ENCODE assay signal across 8 mouse cellular contexts in genomic region chr5:96209916-96210583, GRCm38 (mm10). TPM values are rescaled to one million over a fixed set of nuclear protein-coding genes. Genes with fewer than 3 reads are reported as not detected.
DNase-seq lines count a peak whose midpoint lies in the region; ATAC-seq and TF ChIP-seq lines count a peak whose summit lies in the region.

No protein-coding gene starts in this region.

- H3K9me3 ChIP-seq in ES-E14 (ENCODE audit: control insufficient read depth, insufficient read depth, low read depth, low read length): no peaks in the 10 kb centered on the region
- no peaks in the 10 kb centered on the region for H3K9me3 ChIP-seq in forebrain, embryonic 15.5 days

- in situ Hi-C loops in ES-E14 (cut with MboI; ENCODE audit: low sequenced_read_pairs in 2 of 2, unreplicated experiment in 2 of 2): no loop called here

- WGBS in forebrain, embryonic 15.5 days: under 1% methylated on average over 35 of the region's 35 CpGs
- WGBS in lung, adult 2 months: under 1% methylated on average over 35 of the region's 35 CpGs

- peak overlapping the region; percentile 83 for H3K4me2 ChIP-seq in forebrain, embryonic 15.5 days (replicated peaks)

- H3K4me1 ChIP-seq in ES-E14 (ENCODE audit: control insufficient read depth in 2 of 2, insufficient read depth in 2 of 2, low read length in 2 of 2, poor library complexity in 1 of 2): 0 out of 4 replicates have a peak, but pooled peaks cover 0 to 2% of the 10 kb centered on the region in 2 experiments
- H3K4me1 ChIP-seq in forebrain, embryonic 15.5 days: peaks cover 27% of the 10 kb centered on the region
- H3K4me1 ChIP-seq in lung, adult 2 months (ENCODE audit: control insufficient read depth, insufficient read depth, low read length): peaks cover 6% of the 10 kb centered on the region; the same call in 1 of the 2 replicates

- peak; percentile 97 for TF ChIP-seq POLR2A in lung, adult 2 months (IDR thresholded peaks at IDR 0.05; ENCODE audit: borderline replicate concordance, extremely low read depth, low read depth, low read length)

- H3K36me3 ChIP-seq in ES-E14 (ENCODE audit: control insufficient read depth, insufficient read depth, low read length, poor library complexity, severe bottlenecking): peaks cover 4% of the 10 kb centered on the region
- H3K36me3 ChIP-seq in forebrain, embryonic 15.5 days: peaks cover 7% of the 10 kb centered on the region

- H3K27ac ChIP-seq in ES-E14 (ENCODE audit: insufficient read depth, low read depth, low read length, poor library complexity, severe bottlenecking): 0 out of 2 replicates have a peak overlapping the region, but pooled peaks have one; percentile 7
- peak overlapping the region; percentile 78 for H3K27ac ChIP-seq in forebrain, embryonic 15.5 days (replicated peaks)

- peak overlapping the region; percentile 78 to 96 for H3K4me3 ChIP-seq in ES-E14 (ENCODE audit: insufficient read depth in 1 of 2, low read depth in 1 of 2, low read length in 2 of 2, poor library complexity in 1 of 2, severe bottlenecking in 1 of 2)
- peak overlapping the region; percentile 91 for H3K4me3 ChIP-seq in forebrain, embryonic 15.5 days
- peak overlapping the region; percentile 79 for H3K4me3 ChIP-seq in lung, adult 2 months (replicated peaks; ENCODE audit: extremely low read depth, low read depth, low read length)

- ATAC-seq in forebrain, embryonic 15.5 days (replicated peaks): peak; percentile 97
- peak; percentile 99 for ATAC-seq in neutrophil, adult 5-6 weeks (ENCODE audit: extremely low read depth, insufficient number of reproducible peaks, low FRiP score, poor library complexity, severe bottlenecking)

- peak overlapping the region; percentile 88 for H3K9ac ChIP-seq in ES-E14 (ENCODE audit: insufficient read depth, low read depth, low read length, poor library complexity, severe bottlenecking)
- H3K9ac ChIP-seq in forebrain, embryonic 15.5 days (replicated peaks): peak overlapping the region; percentile 75

- intact Hi-C loops in heart, postnatal 25 days (cut with DNase I): loop anchor here (2.0 to 10.0 kb wide), 3 partner anchors 49 to 235 kb away; no protein-coding TSS in a partner anchor

- no peak for TF ChIP-seq CTCF in lung, adult 2 months (IDR thresholded peaks at IDR 0.05; ENCODE audit: insufficient read depth, low read length)

- DNase-seq in ES-E14 (ENCODE audit: low read depth, low spot score): peak; percentile 87
- peak; percentile 93 for DNase-seq in cerebellum, adult 11-12 months
- peak; percentile 84 for DNase-seq in heart, postnatal 25 days (ENCODE audit: low spot score)
- DNase-seq in layer of hippocampus, adult 18-20 months (ENCODE audit: low spot score in 2 of 2): peak; percentile 90 to 92
- DNase-seq in lung, adult 2 months: peak; percentile 94
- peak; percentile 86 to 91 for DNase-seq in thymus, adult 18-20 months

- H3K27me3 ChIP-seq in forebrain, embryonic 15.5 days: no peaks in the 10 kb centered on the region

TF ChIP-seq in ES-E14, 5 proteins besides CTCF, POLR2A, EP300 and RAD21:
- TF ChIP-seq MAFK (IDR thresholded peaks at IDR 0.05; ENCODE audit: insufficient read depth, low read depth, low read length): peak; percentile 63; the same call in 1 of the 2 replicates
- peak; percentile 90 for TF ChIP-seq HCFC1 (IDR thresholded peaks at IDR 0.05; ENCODE audit: borderline replicate concordance, insufficient read depth, low read length)
- TF ChIP-seq ZC3H11A (IDR thresholded peaks at IDR 0.05; ENCODE audit: borderline replicate concordance, low read depth, low read length): no peak
- TF ChIP-seq ZNF384 (IDR thresholded peaks at IDR 0.05; ENCODE audit: low read depth, low read length): no peak
- no peak for TF ChIP-seq CHD2 (IDR thresholded peaks at IDR 0.05; ENCODE audit: low read depth, low read length)

RNA-seq across cellular contexts. Expression of gene Mrpl1, which starts 0.8 kb away (rescaled TPM):
- total RNA-seq in ES-E14 (2012; rRNA removed): 19.6 and 27.9 TPM in 2 replicates
- 16.5 and 16.7 TPM in 2 replicates for polyA plus RNA-seq in forebrain, embryonic 15.5 days (2015; fragmentation: Nextera tagmentation; extraction: Ambion mirVana)
- 10 to 100 TPM; 29.4 to 32.1 TPM for total RNA-seq in heart, postnatal 25 days (2021)
- 10 to 100 TPM; 14.4 to 14.9 TPM for total RNA-seq in layer of hippocampus, adult 18-20 months (2021)
- 1.4 and 2.0 TPM in 2 replicates for polyA plus RNA-seq in lung, adult 2 months (2012; rRNA removed)
- 29.1 and 30.8 TPM in 2 replicates for total RNA-seq in neutrophil, adult 5-6 weeks (2017)

RNA-seq across cellular contexts. Expression of gene Cnot6l, which starts 46.1 kb away (rescaled TPM):
- 8.4 TPM in 2 replicates for total RNA-seq in ES-E14 (2012; rRNA removed)
- polyA plus RNA-seq in forebrain, embryonic 15.5 days (2015; fragmentation: Nextera tagmentation; extraction: Ambion mirVana): 12.8 and 14.8 TPM in 2 replicates
- total RNA-seq in heart, postnatal 25 days (2021): 10 to 100 TPM; 59.6 to 75.5 TPM
- 10 to 100 TPM; 70.1 to 80.2 TPM for total RNA-seq in layer of hippocampus, adult 18-20 months (2021)
- 5.2 and 8.2 TPM in 2 replicates for polyA plus RNA-seq in lung, adult 2 months (2012; rRNA removed)
- 108 and 135 TPM in 2 replicates for total RNA-seq in neutrophil, adult 5-6 weeks (2017)

Comparison
In these comparisons a context has a peak if more than half of its experiments do, and no peak if none do; other contexts are left out.
1. Peak in every context shown above with its lines: DNase-seq, ATAC-seq, H3K4me3 ChIP-seq and H3K27ac ChIP-seq.